Mouse (Mus musculus): Measurements from ENCODE around the gene Mbd6.

Mbd6 gene

DNA sequence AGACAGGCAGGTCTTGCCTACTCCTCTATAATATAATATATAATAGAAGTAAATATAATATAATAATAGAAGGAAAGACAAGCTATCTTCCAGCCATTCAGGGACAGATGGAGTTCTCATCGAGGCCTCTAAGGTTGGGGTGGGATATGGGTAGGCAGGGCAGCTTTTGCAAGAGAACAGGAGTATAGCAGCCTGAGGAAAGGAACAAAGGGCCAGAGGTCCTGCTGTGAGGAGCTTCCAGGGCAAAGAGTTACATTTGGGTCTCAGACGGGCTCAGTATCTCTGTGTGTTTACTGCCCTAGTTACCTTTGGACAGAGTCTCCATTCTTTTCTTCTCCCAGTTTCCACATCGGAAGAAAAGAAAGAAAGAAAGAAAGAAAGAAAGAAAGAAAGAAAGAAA is 25.2 kb downstream of the Mbd6 start:
- no peak for TF ChIP-seq GATA4 (IDR thresholded peaks at IDR 0.05; ENCODE audit: insufficient replicate concordance, low read length)

DNA sequence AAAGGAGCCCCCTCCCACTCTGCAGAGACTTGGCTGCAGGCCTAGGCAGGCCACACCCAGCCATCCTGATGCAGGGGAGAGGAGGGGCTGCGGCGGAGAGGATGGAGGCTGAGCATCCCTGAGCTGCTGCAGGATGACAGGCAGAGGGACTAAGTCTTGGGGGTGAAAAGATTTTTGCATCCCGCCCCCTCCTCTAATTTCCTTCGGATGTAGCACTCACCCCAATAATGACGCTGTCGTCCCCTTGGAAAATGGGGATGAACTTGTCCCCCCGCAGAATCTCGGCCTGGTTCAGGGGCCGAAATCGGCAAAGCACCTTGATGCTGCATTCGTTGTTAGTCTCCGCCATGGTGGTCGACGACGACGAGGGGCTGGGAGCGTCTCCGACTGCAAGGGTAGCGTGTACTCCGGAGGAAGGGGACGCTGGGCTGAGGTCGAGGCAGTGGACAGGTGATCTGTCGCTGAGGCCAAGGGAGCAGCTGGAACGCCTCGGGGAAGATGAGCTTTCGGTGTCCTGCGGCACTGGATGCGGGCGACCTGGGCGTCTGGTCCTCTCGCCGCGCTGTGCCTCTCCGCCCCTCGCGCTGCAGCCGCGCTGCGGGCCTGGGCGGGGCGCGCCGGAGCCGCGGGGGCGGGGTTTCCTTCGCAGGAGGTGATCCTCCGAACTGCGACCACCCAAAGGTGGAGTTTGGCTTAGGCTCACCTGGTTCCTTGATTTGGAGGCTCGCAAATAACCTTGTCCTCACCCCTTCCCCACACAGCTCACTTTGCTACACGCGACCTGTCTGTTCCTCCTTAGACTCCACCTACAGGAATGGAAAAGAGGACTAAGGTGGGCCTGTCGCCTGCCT is 26.0 kb downstream of the Mbd6 start, which contains the start of gene Kif5a:
Gene Kif5a (minus strand): TSS at position 801 of the 851 bp plus-strand sequence.
- no peak for TF ChIP-seq GATA4 (IDR thresholded peaks at IDR 0.05; ENCODE audit: insufficient replicate concordance, low read length)

- TF ChIP-seq GATA4 (IDR thresholded peaks at IDR 0.05; ENCODE audit: insufficient replicate concordance, low read length): no peak
These were observed 26.9 kb downstream of the Mbd6 start for GRCm38 (mm10) chr10:127261706-127262547.

DNA sequence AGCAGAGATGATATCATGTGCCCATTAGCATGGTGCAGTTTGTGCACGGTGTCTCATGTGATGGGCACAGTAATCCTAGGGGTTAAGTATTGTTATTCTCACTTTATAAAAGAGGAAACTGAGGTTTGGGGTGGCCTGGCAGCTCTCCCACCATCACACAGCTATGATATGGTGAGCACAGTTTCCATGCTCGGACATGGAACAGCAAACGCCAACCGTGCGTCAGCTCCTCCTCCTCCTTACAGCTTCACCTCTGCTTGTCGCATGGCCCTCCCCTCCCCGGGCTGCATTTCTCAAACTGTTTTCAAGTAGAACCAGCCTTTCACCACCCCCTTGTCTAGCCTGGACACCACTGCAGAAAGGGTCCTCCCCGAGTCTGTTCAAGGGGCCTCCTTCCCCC is 30.3 kb downstream of the Mbd6 start:
- TF ChIP-seq GATA4 (IDR thresholded peaks at IDR 0.05; ENCODE audit: insufficient replicate concordance, low read length): no peak

DNA sequence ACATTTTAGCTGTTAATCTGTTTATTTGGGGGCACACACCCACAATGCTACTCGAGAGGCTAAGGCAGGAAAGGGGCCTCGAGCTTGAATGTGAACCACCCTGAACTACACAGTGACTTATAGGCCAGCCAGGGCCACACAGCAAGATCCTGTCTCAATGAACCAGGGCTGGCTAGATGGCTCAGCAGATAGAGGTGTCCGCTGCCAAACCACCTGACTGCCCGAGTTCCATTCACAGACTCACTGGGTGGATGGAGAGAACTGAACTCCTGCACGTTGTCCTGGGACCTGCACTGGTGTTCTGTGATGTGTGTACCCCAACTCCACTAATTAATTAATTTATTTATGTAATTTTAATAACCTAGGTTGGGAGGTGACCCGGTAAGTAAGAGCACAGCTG is 31.0 kb downstream of the Mbd6 start:
- no peak for TF ChIP-seq GATA4 (IDR thresholded peaks at IDR 0.05; ENCODE audit: insufficient replicate concordance, low read length)

DNA sequence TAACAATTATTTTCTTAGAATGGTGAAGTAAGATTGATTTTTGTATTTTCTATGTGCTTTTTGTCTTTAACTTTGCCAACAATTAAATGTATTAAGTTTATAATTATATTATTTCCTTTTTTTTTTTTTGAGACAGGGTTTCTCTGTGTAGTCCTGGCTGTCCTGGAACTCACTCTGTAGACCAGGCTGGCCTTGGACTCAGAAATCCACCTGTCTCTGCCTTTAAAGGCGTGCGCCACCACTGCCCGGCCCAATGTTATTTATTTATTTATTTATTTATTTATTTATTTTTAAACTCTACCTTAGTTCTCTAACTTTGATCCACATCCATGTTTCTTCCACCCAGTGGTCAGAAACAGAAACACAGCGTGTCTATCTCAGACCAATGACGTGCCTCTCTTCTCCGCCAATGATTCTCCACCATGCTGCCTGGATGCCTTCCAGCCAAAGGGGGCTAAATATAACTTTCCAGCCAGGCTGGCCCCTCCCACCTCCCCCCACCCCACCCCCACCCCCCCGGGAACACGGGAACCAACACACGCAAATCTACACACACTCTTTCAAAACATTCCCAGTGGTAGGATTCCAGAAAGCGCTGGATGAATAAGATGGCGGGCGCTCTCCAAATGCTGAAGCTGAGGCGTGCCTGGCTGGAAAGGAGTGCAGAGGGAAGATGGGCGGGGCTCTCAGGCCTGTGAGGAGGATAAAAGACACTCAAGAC is 33.0 kb downstream of the Mbd6 start:
- TF ChIP-seq GATA4 (IDR thresholded peaks at IDR 0.05; ENCODE audit: insufficient replicate concordance, low read length): no peak

DNA sequence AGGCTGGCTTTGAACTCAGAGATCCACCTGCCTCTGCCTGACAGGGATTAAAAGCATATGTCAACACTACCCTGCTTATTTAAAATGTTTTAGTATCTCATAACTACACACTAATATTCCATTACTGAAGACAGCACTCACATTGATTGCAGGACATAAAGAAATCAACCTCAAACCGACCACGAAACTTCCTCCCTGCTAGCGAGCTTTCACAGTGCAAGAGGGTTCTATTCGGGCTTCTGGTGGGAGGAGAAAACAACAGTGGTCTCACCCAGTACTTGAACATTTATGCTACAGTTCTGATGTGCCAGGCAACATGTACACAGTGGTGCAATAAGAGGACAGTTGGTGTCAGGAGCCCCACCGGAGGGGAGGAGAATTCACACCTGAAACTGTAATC is 38.0 kb downstream of the Mbd6 start:
- no peak for TF ChIP-seq GATA4 (IDR thresholded peaks at IDR 0.05; ENCODE audit: insufficient replicate concordance, low read length)

DNA sequence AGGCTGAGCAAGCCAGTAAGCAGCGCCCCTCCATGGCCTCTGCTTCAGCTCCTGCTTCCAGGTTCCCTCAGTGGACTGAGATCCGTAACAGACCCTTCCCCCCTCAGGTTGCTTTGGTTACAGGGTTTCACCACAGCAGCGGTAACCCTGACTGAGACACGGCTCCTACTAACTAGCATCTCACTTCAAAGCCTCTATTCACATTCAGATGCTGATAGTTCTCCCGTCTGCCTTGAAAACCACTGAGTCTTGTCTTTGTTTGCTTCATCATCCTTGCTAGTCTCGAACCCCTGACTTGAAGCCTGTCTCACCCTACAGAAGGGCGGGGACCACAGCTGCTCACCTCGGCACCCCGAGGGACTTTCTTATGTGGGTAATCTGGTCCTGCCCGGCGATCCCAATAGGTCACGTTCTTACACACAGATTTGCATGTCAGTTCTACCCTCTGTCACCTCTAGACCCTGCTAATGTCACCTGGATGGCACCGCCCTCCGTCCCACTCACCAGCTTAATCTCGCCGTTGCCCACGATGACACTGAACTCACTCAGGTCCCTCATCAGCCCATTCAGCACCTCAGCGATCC is 50.5 kb downstream of the Mbd6 start:
- no peak for TF ChIP-seq GATA4 (IDR thresholded peaks at IDR 0.05; ENCODE audit: insufficient replicate concordance, low read length)

DNA sequence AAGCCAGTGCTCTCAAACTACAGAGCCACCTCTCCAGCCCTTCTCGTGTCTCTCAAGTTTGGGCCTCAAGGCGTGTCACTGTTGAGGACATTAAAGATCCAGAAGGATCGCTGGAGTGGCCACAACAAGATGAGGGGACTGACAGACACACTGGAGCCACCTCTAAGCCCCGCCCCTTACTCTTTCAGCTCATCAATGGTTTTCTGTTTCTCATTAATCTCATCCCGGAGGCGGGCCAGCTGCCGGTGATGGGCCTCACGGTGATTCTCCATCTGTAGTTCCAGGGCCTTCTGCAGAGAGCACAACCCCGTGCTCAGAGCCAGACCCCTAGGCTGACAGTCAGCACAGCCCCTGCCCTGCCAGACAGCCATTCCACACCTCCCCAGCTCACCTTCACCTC is 52.3 kb downstream of the Mbd6 start:
- TF ChIP-seq GATA4 (IDR thresholded peaks at IDR 0.05; ENCODE audit: insufficient replicate concordance, low read length): no peak

DNA sequence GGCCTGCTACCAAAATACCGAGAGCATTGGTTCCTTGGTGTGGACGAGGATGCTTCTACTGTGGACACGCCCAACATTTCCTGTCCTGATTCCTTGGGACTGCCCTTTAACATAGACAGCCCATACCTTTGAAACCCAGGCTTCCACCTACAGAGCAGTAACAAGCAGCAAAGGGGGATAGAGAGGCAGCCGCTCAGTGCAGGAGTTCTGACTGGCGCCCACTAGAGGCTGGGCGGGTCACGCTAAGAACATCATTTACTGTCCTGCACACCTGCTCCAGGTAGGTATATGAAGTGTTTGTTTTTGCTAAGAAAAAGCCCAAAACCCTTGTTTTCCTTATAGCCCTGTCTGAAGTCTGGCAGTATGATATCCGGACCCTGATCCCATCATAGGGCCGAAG is 55.7 kb downstream of the Mbd6 start:
- no peak for TF ChIP-seq GATA4 (IDR thresholded peaks at IDR 0.05; ENCODE audit: insufficient replicate concordance, low read length)
